Mouse (Mus musculus) T-cell, adult 2 months (primary cell): ENCODE measurements around the gene Scel.

Experiments
- DNase-seq: peaks from one replicate; pipeline ENCODE4 v3.0.0; 2022; ENCODE audit warnings: low spot score

Scel gene

GRCm38 (mm10) chr14:103515419-103515818 lies 2.3 kb downstream of the Scel start:
- DNase-seq, result no peak

GRCm38 (mm10) chr14:103526286-103526685 lies 13.1 kb downstream of the Scel start:
- DNase-seq, result no peak

DNA sequence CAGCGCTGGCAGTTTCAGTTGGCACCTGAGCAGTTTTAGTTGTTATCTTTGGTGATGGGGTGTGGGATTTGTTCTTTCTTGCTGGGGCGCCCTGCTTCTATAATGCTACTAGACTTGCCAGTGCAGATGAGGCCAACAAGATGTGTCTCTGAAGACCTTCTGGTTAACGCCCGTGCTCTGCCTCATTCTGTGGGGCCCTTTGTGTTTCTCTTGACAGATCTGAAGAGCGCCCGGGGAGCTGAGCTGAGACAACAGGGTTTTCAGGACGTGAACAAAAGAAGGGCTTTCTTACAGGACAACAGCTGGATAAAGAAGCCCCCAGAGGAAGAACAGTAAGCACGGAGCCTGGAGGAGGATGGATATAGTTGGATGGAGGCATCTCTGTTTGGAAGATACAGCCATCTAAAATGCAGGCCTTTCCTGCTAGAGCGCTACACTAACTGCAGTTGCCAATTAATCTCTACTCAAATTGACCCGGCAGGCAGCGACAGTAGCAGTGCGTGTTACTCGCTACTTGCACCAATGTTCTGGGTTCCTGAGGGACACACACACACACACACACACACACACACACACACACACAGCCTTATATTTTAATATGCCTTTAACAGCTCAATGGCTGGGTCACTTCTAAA lies 16.7 kb downstream of the Scel start:
- no peak for DNase-seq

GRCm38 (mm10) chr14:103531722-103532341 lies 18.7 kb downstream of the Scel start:
- no peak for DNase-seq

DNA sequence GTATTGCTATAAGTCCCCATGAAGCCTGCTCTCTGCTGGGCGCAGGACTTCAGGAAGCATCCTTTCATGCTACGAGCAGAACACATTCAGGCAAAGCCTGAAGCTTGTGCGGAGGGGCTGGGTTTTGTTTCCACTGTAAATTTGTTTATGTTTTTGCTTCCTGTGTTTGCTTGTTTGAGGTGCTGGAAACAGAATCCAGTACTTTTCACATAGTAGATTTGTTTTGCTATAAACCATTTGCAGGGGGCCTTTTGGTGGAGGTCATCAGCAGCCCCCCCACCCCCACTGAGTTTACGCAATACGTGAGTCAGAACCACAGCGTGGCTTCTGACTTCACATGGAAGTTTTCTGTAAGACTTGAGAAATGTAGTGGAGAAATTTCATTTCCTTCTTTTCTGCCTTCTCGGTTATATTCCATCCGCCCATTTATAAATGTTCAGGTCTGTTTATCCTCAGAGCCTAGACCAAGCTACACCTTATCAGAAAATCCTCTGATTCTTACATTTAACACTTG lies 22.4 kb downstream of the Scel start:
- no peak for DNase-seq

DNA sequence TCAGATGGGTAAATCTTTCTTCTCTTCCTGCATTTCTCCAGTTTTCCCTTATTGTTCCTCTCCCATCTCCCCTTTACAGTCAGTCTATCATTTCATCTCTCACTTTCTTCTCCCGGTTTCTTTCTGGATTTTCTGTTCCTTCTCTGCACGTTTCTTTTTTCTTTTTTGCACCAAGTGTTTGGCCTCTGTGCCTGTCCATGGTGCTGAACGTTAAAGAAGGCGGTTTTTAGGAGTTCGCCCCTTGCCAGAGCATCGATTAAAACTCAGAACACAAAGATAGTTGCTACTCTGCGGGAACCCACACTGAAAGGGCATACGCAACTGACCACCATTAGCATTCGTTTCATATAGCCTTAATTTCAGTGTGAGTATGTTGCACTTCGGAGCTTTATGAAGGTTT lies 23.2 kb downstream of the Scel start:
- no peak for DNase-seq

DNA sequence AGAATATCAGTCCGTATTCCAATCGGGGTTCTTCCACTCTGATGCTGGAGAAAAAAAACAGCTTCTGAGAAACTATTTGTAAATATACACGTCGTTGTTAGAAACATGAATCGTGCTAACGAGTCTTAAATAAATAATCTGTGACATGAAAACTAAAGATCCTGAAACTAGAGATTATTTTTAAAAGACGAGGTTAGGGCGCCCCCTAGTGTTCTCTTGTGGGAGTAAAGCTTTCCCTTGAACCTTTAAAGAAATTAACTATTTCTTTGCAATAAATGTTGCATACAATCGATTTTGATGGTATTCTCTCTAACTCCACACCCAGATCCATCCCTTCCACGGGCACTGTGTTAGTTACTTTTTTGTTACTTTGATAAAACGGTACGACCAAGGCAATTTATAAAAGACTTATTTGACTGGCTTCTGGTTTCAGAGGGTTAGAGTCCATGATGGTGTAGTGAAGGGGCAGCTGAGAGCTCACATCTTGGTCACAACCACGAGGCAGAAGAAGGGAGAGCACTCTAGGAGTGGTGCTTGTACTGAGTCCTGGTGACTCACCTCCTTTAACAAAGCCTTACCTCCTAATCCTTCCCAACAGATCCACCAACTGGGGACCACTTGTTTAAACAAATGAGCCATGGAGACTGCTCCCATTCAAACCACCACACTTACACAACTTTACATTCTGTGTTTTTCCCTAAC lies 24.4 kb downstream of the Scel start:
- peak; percentile 19 for DNase-seq

GRCm38 (mm10) chr14:103539796-103540195 lies 26.7 kb downstream of the Scel start:
- no peak for DNase-seq

DNA sequence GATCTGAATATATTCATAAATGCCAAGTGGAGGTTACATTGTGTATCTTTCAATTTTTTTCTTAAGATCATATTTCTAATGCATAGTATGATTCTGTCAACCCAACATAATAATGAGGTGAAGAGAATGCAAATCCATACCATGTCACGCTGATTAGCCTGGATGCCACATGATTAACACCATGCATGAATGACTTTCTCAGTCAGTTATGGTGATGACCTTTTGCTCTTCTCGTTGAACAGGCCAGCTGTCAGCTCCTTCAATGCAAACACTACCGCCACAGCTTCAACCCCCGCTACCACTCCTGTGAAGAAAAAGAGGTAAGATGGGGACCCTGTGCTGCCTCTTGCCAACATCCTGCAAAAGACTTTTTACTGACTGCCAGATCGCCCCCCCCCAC lies 28.5 kb downstream of the Scel start:
- no peak for DNase-seq

DNA sequence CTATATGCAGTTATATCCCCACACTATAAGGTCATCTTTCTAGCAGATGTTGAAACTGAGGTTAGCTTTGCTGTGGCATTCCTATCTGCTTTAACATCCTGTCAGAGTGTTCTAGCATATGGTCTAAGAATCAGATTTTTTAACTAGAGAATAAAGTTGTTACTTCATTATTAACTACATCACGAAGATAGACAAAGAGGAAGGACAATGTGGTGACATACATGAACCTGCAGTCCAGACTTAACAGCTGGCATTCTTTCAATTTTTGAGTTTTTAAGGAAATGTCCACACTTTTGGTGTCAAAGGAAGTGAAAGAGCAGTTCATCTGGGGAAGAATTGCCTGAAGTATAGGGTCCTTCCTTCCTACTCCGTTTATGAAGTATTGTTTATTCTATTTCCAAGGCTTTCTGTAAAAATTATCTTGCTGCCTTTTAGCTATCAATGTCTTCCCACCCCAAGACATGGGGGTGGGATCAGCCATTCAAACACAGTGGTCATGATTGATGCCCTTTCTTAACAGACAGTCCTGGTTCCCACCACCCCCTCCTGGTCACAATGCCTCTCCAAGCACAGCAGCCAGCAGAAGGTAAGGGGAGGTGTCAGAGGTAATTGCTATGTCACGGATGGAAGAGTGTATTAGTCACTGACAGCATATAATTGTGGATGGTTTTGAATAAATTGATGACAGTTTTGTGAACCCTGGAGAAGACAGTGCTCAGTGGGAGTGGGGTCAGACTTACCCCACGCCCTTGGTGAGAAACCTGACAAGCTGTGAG lies 30.4 kb downstream of the Scel start:
- DNase-seq, result no peak

GRCm38 (mm10) chr14:103545734-103546133 lies 32.6 kb downstream of the Scel start:
- DNase-seq, result no peak

- DNase-seq, result no peak
These were observed 33.1 kb downstream of the Scel start for GRCm38 (mm10) chr14:103546246-103546645.

GRCm38 (mm10) chr14:103548220-103548619 lies 35.1 kb downstream of the Scel start:
- DNase-seq, result no peak

DNA sequence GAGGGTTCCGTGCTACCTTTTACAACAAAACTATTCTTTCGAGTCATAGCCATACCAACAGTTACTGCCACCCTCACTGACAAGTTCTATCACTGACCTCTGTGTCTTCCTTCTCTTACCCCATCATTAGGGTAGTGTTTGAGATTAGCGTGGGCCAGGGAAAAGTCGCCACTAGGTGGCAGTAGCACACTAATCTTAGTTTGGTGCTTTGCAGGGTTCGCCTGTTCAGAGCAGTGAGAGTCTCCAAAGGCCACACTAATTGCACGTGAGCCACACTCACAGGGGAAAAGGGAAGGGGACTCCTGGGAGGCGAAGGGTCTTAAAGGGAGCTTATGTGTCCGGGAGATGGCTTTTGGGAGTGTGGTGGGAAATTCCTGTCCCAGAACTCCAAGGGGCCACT lies 37.3 kb downstream of the Scel start:
- peak; percentile 54 for DNase-seq

DNA sequence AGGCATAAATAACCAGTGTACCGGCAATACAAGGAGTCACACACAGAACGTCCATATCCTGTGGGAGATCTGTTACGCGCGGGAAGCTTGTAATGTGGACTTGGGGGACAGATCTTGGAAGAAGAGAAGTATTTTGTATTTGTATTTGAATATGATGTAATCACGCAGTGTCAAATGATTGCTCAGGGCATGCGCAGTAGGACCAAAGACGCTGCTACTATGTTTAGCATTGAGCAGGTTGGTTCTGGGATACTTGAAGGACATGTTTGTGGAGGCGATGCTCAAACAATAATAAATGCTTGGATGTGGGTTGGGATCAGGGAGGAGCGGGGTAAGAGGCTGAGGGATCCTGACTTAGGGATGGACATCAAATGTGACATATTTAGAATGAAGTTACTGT lies 37.8 kb downstream of the Scel start:
- DNase-seq, result no peak

DNA sequence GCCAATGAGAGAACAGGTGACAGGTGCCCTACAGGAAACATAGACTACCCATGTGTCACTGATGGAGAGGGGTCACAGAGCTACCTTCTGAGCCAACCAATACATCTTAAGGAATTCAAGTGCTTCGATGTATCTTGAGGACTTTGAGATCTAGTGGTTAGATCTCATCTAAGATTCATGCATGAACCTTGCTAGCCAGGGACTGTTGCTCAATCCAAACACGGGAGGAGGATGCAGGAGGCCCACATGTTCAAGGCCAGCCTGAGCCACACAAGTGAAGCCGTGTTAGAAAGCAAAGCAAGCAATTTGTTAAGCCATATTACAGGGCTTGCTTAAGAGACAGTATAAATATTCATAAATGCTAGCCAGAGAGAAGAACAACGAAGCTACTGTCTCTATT lies 38.8 kb downstream of the Scel start:
- DNase-seq, result no peak

GRCm38 (mm10) chr14:103552379-103552778 lies 39.2 kb downstream of the Scel start:
- DNase-seq, result no peak

GRCm38 (mm10) chr14:103556609-103557008 lies 43.5 kb downstream of the Scel start:
- DNase-seq, result no peak

- no peak for DNase-seq
These were observed 48.4 kb downstream of the Scel start for GRCm38 (mm10) chr14:103561383-103562096.

GRCm38 (mm10) chr14:103567957-103568356 lies 54.8 kb downstream of the Scel start:
- DNase-seq, result no peak

DNA sequence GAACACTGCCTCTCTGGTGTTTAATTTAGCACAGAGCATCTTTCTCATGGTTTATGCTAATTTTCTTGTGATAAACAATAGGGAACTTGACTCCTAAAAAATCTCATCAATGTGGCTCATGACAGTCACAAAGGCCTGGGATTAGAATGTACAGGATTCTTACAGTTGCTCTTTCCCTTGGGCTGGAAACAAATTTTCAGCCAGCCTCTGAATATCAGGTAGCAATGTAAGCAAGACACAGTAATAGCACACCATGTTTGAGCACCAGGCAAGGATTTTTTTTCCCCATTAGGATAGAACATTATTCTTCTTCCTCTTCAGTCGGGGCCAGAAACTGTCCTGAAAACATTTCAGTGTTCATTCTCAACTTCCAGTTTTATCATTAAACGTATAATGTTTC lies 55.3 kb downstream of the Scel start:
- DNase-seq, result no peak
